20 mouse cellular contexts compared by ENCODE assay signal in the genomic region with DNA sequence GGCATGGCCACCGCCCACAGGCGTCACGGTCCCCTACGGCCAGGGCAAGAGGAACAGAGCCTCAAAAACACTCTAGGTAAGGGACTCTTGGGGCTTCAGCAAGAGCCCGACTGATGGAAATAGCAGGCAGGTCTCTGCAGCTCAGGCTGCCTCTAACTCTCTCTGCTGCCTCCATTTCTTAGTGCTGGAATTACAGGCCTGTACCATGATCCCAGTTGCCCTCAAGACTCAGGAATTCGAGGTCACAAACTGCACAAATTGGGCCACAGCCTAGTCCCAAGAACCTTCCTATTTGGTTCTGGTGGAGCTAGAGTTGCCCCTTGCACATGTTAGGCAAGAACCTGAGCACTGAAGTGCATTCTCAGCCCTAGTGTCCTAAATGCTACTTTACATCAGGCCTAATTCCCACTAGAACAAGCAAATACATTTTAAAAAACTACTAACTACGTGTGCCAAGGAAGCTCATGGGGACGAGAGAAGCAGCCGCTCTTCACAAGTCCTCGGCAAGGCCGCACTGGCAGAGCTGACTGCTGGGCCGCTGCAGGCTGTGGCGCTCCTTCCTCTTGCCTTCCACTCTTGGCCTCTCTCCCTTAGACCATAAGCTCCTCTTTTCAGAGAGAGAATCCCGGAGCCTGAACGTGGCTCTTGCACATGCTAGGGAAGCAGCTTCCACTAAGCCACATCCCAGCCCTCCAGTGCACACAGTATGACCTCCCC. TPM values are rescaled to one million over a fixed set of nuclear protein-coding genes. Genes with fewer than 3 reads are reported as not detected.
DNase-seq lines count a peak whose midpoint lies in the region; ATAC-seq and TF ChIP-seq lines count a peak whose summit lies in the region.
"Had no signal": no experiment of that assay in that cellular context is flagged by ENCODE, and none has a peak within 500 bp of the region (broad histone marks: within the 10 kb centered on the region; RNA-seq: fewer than 3 reads in every experiment).

No protein-coding gene starts in this region.

- DNase-seq in forebrain, postnatal 0 days, result no peak
- no peak for DNase-seq in heart, postnatal 36 days
- DNase-seq in lung, embryonic 14.5 days, result no peak
- DNase-seq in lung, postnatal 25 days (ENCODE audit: low spot score), result no peak
- DNase-seq: gastrocnemius, postnatal 14 days; kidney, postnatal 36 days; layer of hippocampus, postnatal 36 days; liver, postnatal 0 days; midbrain, embryonic 14.5 days; right cerebral cortex, postnatal 4 days had no signal

- peaks cover 3% of the 10 kb centered on the region; the same call in 1 of the 2 replicates for H3K4me1 ChIP-seq in forebrain, postnatal 0 days (ENCODE audit: insufficient read depth)
- peaks cover 7% of the 10 kb centered on the region for H3K4me1 ChIP-seq in forebrain, embryonic 16.5 days (replicated peaks; ENCODE audit: control insufficient read depth, insufficient read depth, low read length)
- peaks cover 54% of the 10 kb centered on the region for H3K4me1 ChIP-seq in heart, embryonic 16.5 days (ENCODE audit: control insufficient read depth, insufficient read depth, low read length)
- H3K4me1 ChIP-seq in lung, embryonic 14.5 days (ENCODE audit: insufficient read depth), result 0 out of 2 replicates have a peak, but pooled peaks cover 6% of the 10 kb centered on the region
- peaks cover under 1% of the 10 kb centered on the region for H3K4me1 ChIP-seq in ES-Bruce4 (ENCODE audit: control insufficient read depth, insufficient read depth, low read length)

- H3K36me3 ChIP-seq in forebrain, postnatal 0 days (ENCODE audit: insufficient read depth), result peaks cover 49% of the 10 kb centered on the region
- peaks cover 26% of the 10 kb centered on the region for H3K36me3 ChIP-seq in forebrain, embryonic 16.5 days (ENCODE audit: control insufficient read depth, insufficient read depth)
- peaks cover 18% of the 10 kb centered on the region; the same call in 1 of the 2 replicates for H3K36me3 ChIP-seq in heart, embryonic 16.5 days (ENCODE audit: control insufficient read depth, insufficient read depth)
- H3K36me3 ChIP-seq in lung, embryonic 14.5 days (ENCODE audit: insufficient read depth), result peaks cover 45% of the 10 kb centered on the region
- no peaks in the 10 kb centered on the region for H3K36me3 ChIP-seq in ES-Bruce4 (ENCODE audit: control insufficient read depth, insufficient read depth, low read length, poor library complexity, severe bottlenecking)

- H3K9ac ChIP-seq in forebrain, postnatal 0 days, result no peak overlapping the region
- H3K9ac ChIP-seq in forebrain, embryonic 16.5 days (replicated peaks; ENCODE audit: low read depth, low read length), result no peak overlapping the region
- H3K9ac ChIP-seq in heart, embryonic 16.5 days (ENCODE audit: low read length), result peak overlapping the region; percentile 60; the same call in 1 of the 2 replicates
- no peak overlapping the region for H3K9ac ChIP-seq in lung, embryonic 14.5 days
- H3K9ac ChIP-seq in ES-Bruce4 (ENCODE audit: low read depth, poor library complexity, severe bottlenecking), result no peak overlapping the region
- H3K9ac ChIP-seq: limb, embryonic 12.5 days; liver, postnatal 0 days; neural tube, embryonic 12.5 days had no signal

- no peak overlapping the region for H3K27ac ChIP-seq in forebrain, postnatal 0 days (ENCODE audit: low read depth, low read length)
- no peak overlapping the region for H3K27ac ChIP-seq in forebrain, embryonic 16.5 days (ENCODE audit: low read length)
- peak overlapping the region; percentile 97 for H3K27ac ChIP-seq in heart, embryonic 16.5 days (ENCODE audit: low read length)
- peak overlapping the region; percentile 22; the same call in 1 of the 2 replicates for H3K27ac ChIP-seq in lung, embryonic 14.5 days (ENCODE audit: low read depth)
- no peak overlapping the region for H3K27ac ChIP-seq in ES-Bruce4 (ENCODE audit: insufficient read depth, low read length)
- H3K27ac ChIP-seq: limb, embryonic 12.5 days; neural tube, embryonic 12.5 days had no signal

- no peak for TF ChIP-seq EP300 in ES-Bruce4 (IDR thresholded peaks at IDR 0.05; ENCODE audit: insufficient read depth, low read depth, low read length)

- H3K4me2 ChIP-seq in forebrain, postnatal 0 days (ENCODE audit: low read depth), result no peak overlapping the region
- no peak overlapping the region for H3K4me2 ChIP-seq in forebrain, embryonic 16.5 days (ENCODE audit: low read length)
- peak overlapping the region; percentile 43 for H3K4me2 ChIP-seq in heart, embryonic 16.5 days (ENCODE audit: low read depth, low read length)
- H3K4me2 ChIP-seq in lung, embryonic 14.5 days, result no peak overlapping the region
- H3K4me2 ChIP-seq: limb, embryonic 12.5 days; neural tube, embryonic 12.5 days had no signal

- no peak overlapping the region for H3K4me3 ChIP-seq in forebrain, postnatal 0 days (ENCODE audit: low read depth, low read length)
- H3K4me3 ChIP-seq in forebrain, embryonic 16.5 days (replicated peaks; ENCODE audit: low read length), result no peak overlapping the region
- no peak overlapping the region for H3K4me3 ChIP-seq in heart, embryonic 16.5 days (ENCODE audit: low read length)
- H3K4me3 ChIP-seq in lung, embryonic 14.5 days (ENCODE audit: low read depth, low read length), result no peak overlapping the region
- H3K4me3 ChIP-seq in ES-Bruce4 (ENCODE audit: low read depth, low read length), result 0 out of 2 replicates have a peak overlapping the region, but pooled peaks have one; percentile 13
- H3K4me3 ChIP-seq: limb, embryonic 12.5 days; neural tube, embryonic 12.5 days had no signal

- no peaks in the 10 kb centered on the region for H3K9me3 ChIP-seq in forebrain, postnatal 0 days (ENCODE audit: low read length)
- H3K9me3 ChIP-seq in forebrain, embryonic 16.5 days (ENCODE audit: control insufficient read depth, low read length), result no peaks in the 10 kb centered on the region
- H3K9me3 ChIP-seq in heart, embryonic 16.5 days (replicated peaks; ENCODE audit: control insufficient read depth, low read length), result no peaks in the 10 kb centered on the region
- no peaks in the 10 kb centered on the region for H3K9me3 ChIP-seq in lung, embryonic 14.5 days (ENCODE audit: low read depth, low read length)
- no peaks in the 10 kb centered on the region for H3K9me3 ChIP-seq in ES-Bruce4 (replicated peaks; ENCODE audit: control insufficient read depth, insufficient read depth, low read length, poor library complexity, severe bottlenecking)
- H3K9me3 ChIP-seq: G1E; limb, embryonic 12.5 days; neural tube, embryonic 12.5 days had no signal

- no peaks in the 10 kb centered on the region for H3K27me3 ChIP-seq in forebrain, postnatal 0 days (ENCODE audit: insufficient read depth, low read length)
- H3K27me3 ChIP-seq in forebrain, embryonic 16.5 days (replicated peaks; ENCODE audit: control insufficient read depth, insufficient read depth, low read length), result no peaks in the 10 kb centered on the region
- no peaks in the 10 kb centered on the region for H3K27me3 ChIP-seq in heart, embryonic 16.5 days (ENCODE audit: control insufficient read depth, insufficient read depth, low read length)
- no peaks in the 10 kb centered on the region for H3K27me3 ChIP-seq in lung, embryonic 14.5 days (ENCODE audit: insufficient read depth, low read length)
- H3K27me3 ChIP-seq in ES-Bruce4 (ENCODE audit: control insufficient read depth, insufficient read depth, low read length, poor library complexity, severe bottlenecking), result no peaks in the 10 kb centered on the region
- H3K27me3 ChIP-seq: limb, embryonic 12.5 days; neural tube, embryonic 12.5 days had no signal

- no peak for TF ChIP-seq POLR2A in ES-Bruce4 (IDR thresholded peaks at IDR 0.05; ENCODE audit: insufficient read depth, low read length)

- peak; percentile 40; the same call in 1 of the 2 replicates for ATAC-seq in forebrain, postnatal 0 days
- ATAC-seq in forebrain, embryonic 16.5 days, result no peak
- peak; percentile 24; the same call in 1 of the 2 replicates for ATAC-seq in heart, embryonic 16.5 days (replicated peaks; ENCODE audit: extremely low read depth, insufficient read depth, low FRiP score)
- no peak for ATAC-seq in lung, embryonic 14.5 days (ENCODE audit: insufficient read depth)
- ATAC-seq in activated CD4-positive, CD25-positive, alpha-beta regulatory T cell, adult 4 months, result no peak
- ATAC-seq: forebrain, embryonic 14.5 days; liver, postnatal 0 days had no signal

- 73% methylated on average over 15 of the region's 15 CpGs for WGBS in forebrain, postnatal 0 days
- WGBS in forebrain, embryonic 16.5 days, result 88% methylated on average over 15 of the region's 15 CpGs
- 50% methylated on average over 15 of the region's 15 CpGs for WGBS in heart, embryonic 16.5 days
- 69% methylated on average over 15 of the region's 15 CpGs for whole genome bisulfite sequencing in lung, embryonic 14.5 days

- 0 out of 2 replicates have a peak, but pooled peaks have one; percentile 18 for TF ChIP-seq CTCF in forebrain, postnatal 0 days (IDR thresholded peaks at IDR 0.05; ENCODE audit: low read depth)
- TF ChIP-seq CTCF in lung, embryonic 14.5 days (IDR thresholded peaks at IDR 0.05; ENCODE audit: low read depth), result no peak
- TF ChIP-seq CTCF in ES-Bruce4 (IDR thresholded peaks at IDR 0.05; ENCODE audit: low read depth, low read length), result no peak

- intact Hi-C loops in heart, postnatal 36 days (cut with DNase I), result loop anchor here (2.0 kb wide), 1 partner anchor 21 kb away; no protein-coding TSS in a partner anchor

RNA-seq across cellular contexts. Expression of a gene that starts 27.5 kb away (rescaled TPM):
- total RNA-seq in forebrain, postnatal 0 days (2014; rRNA removed), result 324 and 329 TPM in 2 replicates
- polyA plus RNA-seq in forebrain, postnatal 0 days (2015; fragmentation: Nextera tagmentation; extraction: Ambion mirVana), result 249 TPM in 2 replicates
- polyA plus RNA-seq in forebrain, embryonic 16.5 days (2015; fragmentation: Nextera tagmentation; extraction: Ambion mirVana), result 272 and 293 TPM in 2 replicates
- polyA plus RNA-seq in heart, embryonic 16.5 days (2015; fragmentation: Nextera tagmentation; extraction: Ambion mirVana), result 162 and 176 TPM in 2 replicates
- total RNA-seq in heart, postnatal 36 days (2021), result 100 to 1,000 TPM; 312 to 315 TPM
- 30.5 and 34.4 TPM in 2 replicates for polyA plus RNA-seq in lung, embryonic 14.5 days (2014; fragmentation: Nextera tagmentation; extraction: Ambion mirVana)
- 67.3 and 68.8 TPM in 2 replicates for polyA plus RNA-seq in ES-Bruce4 (2011; ENCODE audit: insufficient read depth, insufficient read length, low read depth, missing spikeins)
- 10 to 100 TPM; 34.7 to 38.1 TPM for polyA plus RNA-seq in activated CD4-positive, CD25-positive, alpha-beta regulatory T cell, adult 4 months (2017; shearing (Covaris generic))

RNA-seq across cellular contexts. Expression of a gene that starts 30.3 kb away (rescaled TPM):
- 35.0 and 70.3 TPM in 2 replicates for total RNA-seq in forebrain, postnatal 0 days (2014; rRNA removed)
- polyA plus RNA-seq in forebrain, postnatal 0 days (2015; fragmentation: Nextera tagmentation; extraction: Ambion mirVana), result 85.2 and 92.8 TPM in 2 replicates
- 31.9 and 49.8 TPM in 2 replicates for polyA plus RNA-seq in forebrain, embryonic 16.5 days (2015; fragmentation: Nextera tagmentation; extraction: Ambion mirVana)
- polyA plus RNA-seq in heart, embryonic 16.5 days (2015; fragmentation: Nextera tagmentation; extraction: Ambion mirVana), result 22.2 and 22.6 TPM in 2 replicates
- total RNA-seq in heart, postnatal 36 days (2021), result 10 to 100 TPM in 1 of 2 experiments, 1 to 10 TPM in 1; 7.4 to 10.4 TPM
- polyA plus RNA-seq in lung, embryonic 14.5 days (2014; fragmentation: Nextera tagmentation; extraction: Ambion mirVana), result 17.6 and 21.8 TPM in 2 replicates
- polyA plus RNA-seq in ES-Bruce4 (2011; ENCODE audit: insufficient read depth, insufficient read length, low read depth, missing spikeins), result 14.4 and 16.8 TPM in 2 replicates
- 100 to 1,000 TPM in 1 of 2 experiments, 10 to 100 TPM in 1; 98.5 to 118 TPM for polyA plus RNA-seq in activated CD4-positive, CD25-positive, alpha-beta regulatory T cell, adult 4 months (2017; shearing (Covaris generic))

RNA-seq across cellular contexts. Expression of a gene that starts 39.2 kb away (rescaled TPM):
- total RNA-seq in forebrain, postnatal 0 days (2014; rRNA removed), result not detected in 2 replicates
- polyA plus RNA-seq in forebrain, postnatal 0 days (2015; fragmentation: Nextera tagmentation; extraction: Ambion mirVana), result not detected in 2 replicates
- polyA plus RNA-seq in forebrain, embryonic 16.5 days (2015; fragmentation: Nextera tagmentation; extraction: Ambion mirVana), result not detected in 2 replicates
- polyA plus RNA-seq in heart, embryonic 16.5 days (2015; fragmentation: Nextera tagmentation; extraction: Ambion mirVana), result not detected in 2 replicates
- not detected for total RNA-seq in heart, postnatal 36 days (2021)
- polyA plus RNA-seq in lung, embryonic 14.5 days (2014; fragmentation: Nextera tagmentation; extraction: Ambion mirVana), result not detected in 2 replicates
- not detected in 2 replicates for polyA plus RNA-seq in ES-Bruce4 (2011; ENCODE audit: insufficient read depth, insufficient read length, low read depth, missing spikeins)
- polyA plus RNA-seq in activated CD4-positive, CD25-positive, alpha-beta regulatory T cell, adult 4 months (2017; shearing (Covaris generic)), result not detected
- total RNA-seq: adrenal gland, postnatal 36 days; G1E; gastrocnemius, postnatal 14 days; layer of hippocampus, postnatal 36 days had no signal
- polyA plus RNA-seq: forebrain, embryonic 14.5 days; G1E; limb, embryonic 12.5 days; liver, postnatal 0 days; midbrain, embryonic 14.5 days; neural tube, embryonic 12.5 days; thymus, postnatal 0 days had no signal

RNA-seq across cellular contexts. Expression of a gene that starts 39.5 kb away (rescaled TPM):
- 84.7 and 99.1 TPM in 2 replicates for total RNA-seq in forebrain, postnatal 0 days (2014; rRNA removed)
- 122 and 123 TPM in 2 replicates for polyA plus RNA-seq in forebrain, postnatal 0 days (2015; fragmentation: Nextera tagmentation; extraction: Ambion mirVana)
- 107 and 113 TPM in 2 replicates for polyA plus RNA-seq in forebrain, embryonic 16.5 days (2015; fragmentation: Nextera tagmentation; extraction: Ambion mirVana)
- polyA plus RNA-seq in heart, embryonic 16.5 days (2015; fragmentation: Nextera tagmentation; extraction: Ambion mirVana), result 135 and 186 TPM in 2 replicates
- total RNA-seq in heart, postnatal 36 days (2021), result 10 to 100 TPM; 41.2 to 45.0 TPM
- 295 and 329 TPM in 2 replicates for polyA plus RNA-seq in lung, embryonic 14.5 days (2014; fragmentation: Nextera tagmentation; extraction: Ambion mirVana)
- polyA plus RNA-seq in ES-Bruce4 (2011; ENCODE audit: insufficient read depth, insufficient read length, low read depth, missing spikeins), result 933 and 989 TPM in 2 replicates
- 10 to 100 TPM; 48.0 to 73.5 TPM for polyA plus RNA-seq in activated CD4-positive, CD25-positive, alpha-beta regulatory T cell, adult 4 months (2017; shearing (Covaris generic))

RNA-seq across cellular contexts. Expression of a gene that starts 40.7 kb away (rescaled TPM):
- 1,348 and 1,517 TPM in 2 replicates for total RNA-seq in forebrain, postnatal 0 days (2014; rRNA removed)
- polyA plus RNA-seq in forebrain, postnatal 0 days (2015; fragmentation: Nextera tagmentation; extraction: Ambion mirVana), result 502 and 620 TPM in 2 replicates
- 467 and 512 TPM in 2 replicates for polyA plus RNA-seq in forebrain, embryonic 16.5 days (2015; fragmentation: Nextera tagmentation; extraction: Ambion mirVana)
- 511 and 514 TPM in 2 replicates for polyA plus RNA-seq in heart, embryonic 16.5 days (2015; fragmentation: Nextera tagmentation; extraction: Ambion mirVana)
- 100 to 1,000 TPM; 533 to 572 TPM for total RNA-seq in heart, postnatal 36 days (2021)
- 1,167 and 1,191 TPM in 2 replicates for polyA plus RNA-seq in lung, embryonic 14.5 days (2014; fragmentation: Nextera tagmentation; extraction: Ambion mirVana)
- 2,622 and 2,876 TPM in 2 replicates for polyA plus RNA-seq in ES-Bruce4 (2011; ENCODE audit: insufficient read depth, insufficient read length, low read depth, missing spikeins)
- 1,000 to 10,000 TPM; 1,853 to 2,245 TPM for polyA plus RNA-seq in activated CD4-positive, CD25-positive, alpha-beta regulatory T cell, adult 4 months (2017; shearing (Covaris generic))

Comparison
In these comparisons a context has a peak if more than half of its experiments do, and no peak if none do; other contexts are left out.
1. ATAC-seq: peak in forebrain, postnatal 0 days (single experiment) and heart, embryonic 16.5 days (single experiment); none in forebrain, embryonic 16.5 days (single experiment), lung, embryonic 14.5 days (single experiment) and activated CD4-positive, CD25-positive, alpha-beta regulatory T cell, adult 4 months (single experiment).
2. H3K27ac ChIP-seq: peak in heart, embryonic 16.5 days (single experiment) and lung, embryonic 14.5 days (single experiment); none in forebrain, postnatal 0 days (single experiment), forebrain, embryonic 16.5 days (single experiment) and ES-Bruce4 (single experiment).